Mouse (Mus musculus) stomach, embryonic 16.5 days (tissue): ENCODE results near the gene Rpp30. TPM values are rescaled to one million over a fixed set of nuclear protein-coding genes. Genes with fewer than 3 reads are reported as not detected.

Experiments
- ATAC-seq: fragments of 200-750 bp; cut with Nextera tagmentation; 2 replicates; pipeline ENCODE4 v1.8.0; 2017; ENCODE audit warnings: moderate number of reproducible peaks, moderate TSS enrichment; ENCODE audit not compliant: insufficient read depth, low FRiP score
- H3K27ac ChIP-seq: fragments of 300-500 bp; sonication (generic); 2 replicates; pipeline ENCODE4 v1.5.1; 2014; ENCODE audit warnings: low read length
- H3K27me3 ChIP-seq: fragments of 300-500 bp; sonication (generic); 2 replicates; pipeline ENCODE4 v1.6.1; 2014; ENCODE audit warnings: low read length, control low read depth, mixed read lengths; ENCODE audit not compliant: control insufficient read depth, insufficient read depth
- H3K36me3 ChIP-seq: fragments of 300-500 bp; sonication (generic); 2 replicates; pipeline ENCODE4 v1.6.1; 2014; ENCODE audit warnings: low read length; ENCODE audit not compliant: control insufficient read depth, insufficient read depth
- H3K4me1 ChIP-seq: fragments of 300-500 bp; sonication (generic); 2 replicates; pipeline ENCODE4 v1.6.1; 2014; ENCODE audit warnings: low read length, control low read depth, mixed read lengths; ENCODE audit not compliant: control insufficient read depth, insufficient read depth
- H3K4me2 ChIP-seq: fragments of 300-500 bp; sonication (generic); 2 replicates; pipeline ENCODE4 v1.6.1; 2014; ENCODE audit warnings: low read depth, low read length, mixed read lengths
- H3K4me3 ChIP-seq: fragments of 300-500 bp; sonication (generic); replicated peaks from 2 replicates; pipeline ENCODE4 v1.5.1; 2014; ENCODE audit warnings: mild to moderate bottlenecking, low read length
- H3K9ac ChIP-seq: fragments of 300-500 bp; sonication (generic); 2 replicates; pipeline ENCODE4 v1.6.1; 2014; ENCODE audit warnings: low read length
- H3K9me3 ChIP-seq: fragments of 300-500 bp; sonication (generic); replicated peaks from 2 replicates; pipeline ENCODE4 v1.6.1; 2016; ENCODE audit warnings: low read length, control low read depth; ENCODE audit not compliant: control insufficient read depth
- WGBS: fragments of 180-500 bp; shearing (Covaris S2); extraction: QIAGEN DNeasy Blood & Tissue Kit; methylation state at CpG from one replicate; pipeline ENCODE4 v1.1.7; 2014; 5-methylcytosine and 5-hydroxymethylcytosine counted together
- polyA plus RNA-seq: library from polyadenylated mRNA; unstranded; fragments of >200 nt; fragmentation: Nextera tagmentation; extraction: Ambion mirVana; gene quantifications from 2 replicates; pipeline ENCODE4 v1.2.1, GENCODE M21; 2015

The Rpp30 gene
- polyA plus RNA-seq, 1 experiment from 2014 or later = 58.3 TPM

GRCm38 (mm10) chr19:36143571-36143970 lies 60.1 kb downstream of the Rpp30 start:
- Histone ChIP-seq H3K9me3 (no peaks in the 10 kb centered on the region), H3K27me3 (no peaks in the 10 kb centered on the region), H3K4me2 (no peak overlapping the region), H3K4me3 (no peak overlapping the region), H3K27ac (no peak overlapping the region), H3K4me1 (no peaks in the 10 kb centered on the region), H3K36me3 (no peaks in the 10 kb centered on the region), H3K9ac (no peak overlapping the region)
- WGBS = 81% methylated on average over 2 of the region's 2 CpGs
- ATAC-seq = no peak

- no peaks in the 10 kb centered on the region for H3K36me3 ChIP-seq
- no peak overlapping the region for H3K9ac ChIP-seq
- H3K27me3 ChIP-seq = no peaks in the 10 kb centered on the region
- no peaks in the 10 kb centered on the region for H3K4me1 ChIP-seq
- 89% methylated on average over 6 of the region's 6 CpGs for WGBS
- no peak overlapping the region for H3K27ac ChIP-seq
- no peaks in the 10 kb centered on the region for H3K9me3 ChIP-seq
- H3K4me3 ChIP-seq = no peak overlapping the region
- no peak overlapping the region for H3K4me2 ChIP-seq
- ATAC-seq = no peak
Observed at GRCm38 (mm10) chr19:36148578-36148977, 65.1 kb downstream of the Rpp30 start.

- no peaks in the 10 kb centered on the region for H3K4me1 ChIP-seq
- no peak overlapping the region for H3K27ac ChIP-seq
- H3K4me2 ChIP-seq = no peak overlapping the region
- H3K9ac ChIP-seq = no peak overlapping the region
- H3K27me3 ChIP-seq = no peaks in the 10 kb centered on the region
- WGBS = 37% methylated on average over 4 of the region's 4 CpGs
- H3K36me3 ChIP-seq = no peaks in the 10 kb centered on the region
- peak; percentile 50; the same call in 1 of the 2 replicates for ATAC-seq
- H3K9me3 ChIP-seq = no peaks in the 10 kb centered on the region
- H3K4me3 ChIP-seq = no peak overlapping the region
Observed at GRCm38 (mm10) chr19:36150241-36151007, 66.9 kb downstream of the Rpp30 start.

Other genes with a start within 250 kb of the Rpp30 start
- 0.06 TPM in 1 of 2 replicates, not detected in the other for gene Htr7, start 26.2 kb upstream of the Rpp30 start, polyA plus RNA-seq
- 0.50 TPM in 1 of 2 replicates, not detected in the other for gene Ankrd1, start 36.4 kb downstream of the Rpp30 start, polyA plus RNA-seq